Mouse (Mus musculus) thymus, postnatal 4 days (tissue): ENCODE results near the gene Olfr397.

Experiments used
- DNase-seq: peaks from one replicate; pipeline ENCODE4 v3.0.0; 2021

Olfr397 gene

DNA sequence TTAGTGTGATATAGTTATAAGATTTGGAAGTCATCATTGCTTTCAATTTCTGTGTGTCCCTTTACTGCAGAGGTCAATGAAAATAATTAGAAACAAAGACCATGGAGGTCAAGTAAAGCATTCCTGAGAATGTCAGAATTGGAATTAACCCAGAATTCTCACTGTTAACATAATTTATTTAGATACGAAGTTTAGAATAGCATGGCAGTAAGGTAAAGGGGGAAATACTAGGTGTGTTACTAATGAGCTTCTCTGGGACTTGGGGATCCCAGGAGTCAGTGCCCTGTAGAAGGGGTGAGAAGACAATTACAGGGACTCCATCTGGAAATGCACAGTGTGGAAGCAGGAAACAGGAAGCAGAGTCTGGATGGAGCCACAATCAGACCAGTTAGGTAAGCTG lies at the start of gene Olfr397:
Olfr397 (plus strand) TSS at position 301 of the 400 bp plus-strand sequence.
- no peak for DNase-seq

- DNase-seq, result no peak
Measured at GRCm38 (mm10) chr11:73936377-73936776, 24.2 kb upstream of the Olfr397 start, which contains the start of gene Olfr23. Olfr23 (plus strand) TSS chr11:73936677.

- DNase-seq, result no peak
Measured at GRCm38 (mm10) chr11:73990307-73990706, 29.7 kb downstream of the Olfr397 start, which contains the start of gene Olfr398. Olfr398 (minus strand) TSS chr11:73990407.

GRCm38 (mm10) chr11:73993115-73993514 lies 32.5 kb downstream of the Olfr397 start:
- no peak for DNase-seq
